Mouse (Mus musculus): ENCODE measurements at regions not wholly inside any gene's neighbourhood (a gene's known extent, or its start where the extent isn't known, plus 50 kb on each side); places are given as distances from the start of the nearest gene placed in this dataset.

- Histone ChIP-seq H3K4me3 (no peak overlapping the region), H3K27ac (replicated peaks) (no peak overlapping the region), H3K4me1 (no peaks in the 10 kb centered on the region), H3K9me3 (no peaks in the 10 kb centered on the region), H3K9ac (replicated peaks) (no peak overlapping the region), H3K4me2 (replicated peaks) (no peak overlapping the region), H3K36me3 (no peaks in the 10 kb centered on the region), H3K27me3 (no peaks in the 10 kb centered on the region)
- ATAC-seq (ENCODE audit: low FRiP score, low read depth): no peak
- WGBS: 87% methylated on average over 1 of the region's 1 CpGs
These were observed 64.3 kb upstream of the Rgs1 start for GRCm38 (mm10) chr1:144313318-144313717.

DNA sequence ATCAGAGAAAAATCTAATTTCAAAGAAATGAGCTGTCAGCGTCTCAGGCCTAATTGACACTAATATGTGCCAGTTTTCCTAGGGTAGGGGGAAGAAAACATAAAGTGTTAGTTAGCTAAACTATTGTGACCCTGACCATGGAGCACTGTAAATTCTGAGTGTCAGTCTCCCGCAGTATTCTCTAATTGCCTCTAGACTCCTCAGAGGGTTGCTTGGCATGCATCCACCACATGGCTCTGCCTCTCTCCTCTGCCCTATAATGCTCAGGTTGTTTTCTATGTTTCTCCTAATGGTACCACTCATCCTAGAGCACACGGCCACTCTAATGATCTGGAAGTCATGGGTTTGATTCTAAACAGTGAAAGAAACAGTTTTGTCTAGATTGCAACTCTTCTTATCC lies 60.9 kb upstream of the Rgs1 start:
- WGBS: 82% methylated on average over 3 of the region's 3 CpGs
- Histone ChIP-seq H3K27ac (replicated peaks) (no peak overlapping the region), H3K27me3 (no peaks in the 10 kb centered on the region), H3K4me2 (replicated peaks) (no peak overlapping the region), H3K9ac (replicated peaks) (no peak overlapping the region), H3K36me3 (no peaks in the 10 kb centered on the region), H3K4me1 (peaks cover 3% of the 10 kb centered on the region; the same call in 1 of the 2 replicates), H3K4me3 (no peak overlapping the region), H3K9me3 (no peaks in the 10 kb centered on the region)
- ATAC-seq (ENCODE audit: low FRiP score, low read depth): no peak

DNA sequence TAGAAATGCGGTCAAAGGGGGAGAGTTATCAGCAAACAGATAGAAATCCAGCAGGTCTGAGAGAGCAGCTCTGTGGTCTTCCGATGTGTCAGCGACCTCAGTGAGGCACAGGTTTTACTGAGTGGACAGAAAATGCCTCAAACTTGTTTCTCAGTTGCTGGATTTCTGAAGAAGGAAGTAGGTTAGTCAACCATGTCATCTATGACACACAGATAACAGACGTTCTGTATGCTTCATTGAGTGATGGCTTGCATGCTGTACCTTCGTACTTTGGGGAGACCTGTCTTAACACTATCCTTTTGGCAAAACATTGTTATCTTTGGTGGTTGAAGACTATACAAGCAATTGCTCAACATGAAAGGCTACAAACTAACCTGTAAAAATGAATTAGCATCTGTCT lies 59.3 kb upstream of the Rgs1 start:
- no peak overlapping the region for H3K4me3 ChIP-seq
- H3K36me3 ChIP-seq: no peaks in the 10 kb centered on the region
- H3K27me3 ChIP-seq: no peaks in the 10 kb centered on the region
- ATAC-seq (ENCODE audit: low FRiP score, low read depth): no peak
- H3K27ac ChIP-seq (replicated peaks): no peak overlapping the region
- no peak overlapping the region for H3K4me2 ChIP-seq (replicated peaks)
- H3K9ac ChIP-seq (replicated peaks): no peak overlapping the region
- WGBS: 90% methylated on average over 5 of the region's 5 CpGs
- H3K9me3 ChIP-seq: no peaks in the 10 kb centered on the region
- peaks cover 3% of the 10 kb centered on the region; the same call in 1 of the 2 replicates for H3K4me1 ChIP-seq

- Histone ChIP-seq H3K4me2 (replicated peaks) (no peak overlapping the region), H3K9me3 (no peaks in the 10 kb centered on the region), H3K4me3 (no peak overlapping the region), H3K4me1 (peaks cover 3% of the 10 kb centered on the region; the same call in 1 of the 2 replicates), H3K36me3 (no peaks in the 10 kb centered on the region), H3K27me3 (no peaks in the 10 kb centered on the region), H3K9ac (replicated peaks) (no peak overlapping the region), H3K27ac (replicated peaks) (no peak overlapping the region)
- WGBS: 95% methylated on average over 2 of the region's 2 CpGs
- ATAC-seq (ENCODE audit: low FRiP score, low read depth): no peak
These were observed 58.8 kb upstream of the Rgs1 start for GRCm38 (mm10) chr1:144307854-144308285.

GRCm38 (mm10) chr1:144307017-144307853 lies 58.2 kb upstream of the Rgs1 start:
- Histone ChIP-seq H3K4me3 (no peak overlapping the region), H3K9me3 (no peaks in the 10 kb centered on the region), H3K4me1 (peaks cover 3% of the 10 kb centered on the region; the same call in 1 of the 2 replicates), H3K4me2 (replicated peaks) (no peak overlapping the region), H3K27me3 (no peaks in the 10 kb centered on the region), H3K27ac (replicated peaks) (no peak overlapping the region), H3K9ac (replicated peaks) (no peak overlapping the region), H3K36me3 (no peaks in the 10 kb centered on the region)
- ATAC-seq (ENCODE audit: low FRiP score, low read depth): no peak
- 60% methylated on average over 7 of the region's 7 CpGs for WGBS

- WGBS: 70% methylated on average over 2 of the region's 2 CpGs
- ATAC-seq (ENCODE audit: low FRiP score, low read depth): no peak
These were observed 57.2 kb upstream of the Rgs1 start for GRCm38 (mm10) chr1:144306284-144306683.

DNA sequence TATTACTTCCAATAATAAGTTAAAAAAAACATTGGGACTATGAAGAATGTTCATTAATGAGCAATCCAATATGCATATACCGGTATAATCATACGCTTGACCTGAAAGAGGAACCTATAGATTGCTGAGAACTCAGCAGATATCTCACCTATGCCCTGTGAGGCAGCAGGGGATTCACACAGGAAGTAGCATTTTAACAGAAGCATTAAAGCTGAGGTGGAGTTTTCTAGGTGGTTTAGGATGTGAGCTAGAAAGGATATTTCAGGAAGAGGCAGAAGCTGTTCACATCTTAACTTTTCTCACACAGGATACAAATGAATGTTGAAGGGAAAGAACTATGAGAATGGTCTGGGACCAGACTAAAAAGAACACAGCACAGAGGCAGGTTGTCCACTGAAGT lies 51.6 kb upstream of the Rgs1 start:
- Histone ChIP-seq H3K4me1 (no peaks in the 10 kb centered on the region), H3K4me3 (no peak overlapping the region), H3K27me3 (no peaks in the 10 kb centered on the region), H3K4me2 (replicated peaks) (no peak overlapping the region), H3K36me3 (no peaks in the 10 kb centered on the region), H3K9ac (replicated peaks) (no peak overlapping the region), H3K9me3 (no peaks in the 10 kb centered on the region), H3K27ac (replicated peaks) (no peak overlapping the region)
- 93% methylated on average over 2 of the region's 2 CpGs for WGBS
- ATAC-seq (ENCODE audit: low FRiP score, low read depth): no peak

More at GRCm38 (mm10) chr1:144306284-144306683, 57.2 kb upstream of the Rgs1 start:
- Histone ChIP-seq H3K27me3 (no peaks in the 10 kb centered on the region), H3K4me3 (no peak overlapping the region), H3K4me1 (peaks cover 3% of the 10 kb centered on the region; the same call in 1 of the 2 replicates), H3K9me3 (no peaks in the 10 kb centered on the region), H3K4me2 (replicated peaks) (no peak overlapping the region), H3K27ac (replicated peaks) (no peak overlapping the region), H3K9ac (replicated peaks) (no peak overlapping the region), H3K36me3 (no peaks in the 10 kb centered on the region)
